Mouse (Mus musculus) urinary bladder, postnatal 4 days (tissue): ENCODE data around the gene Gm21964.

Experiments
- DNase-seq, 2 experiments: peaks; one replicate each; pipeline ENCODE4 v3.0.0; 2021 to 2022; ENCODE audit warnings: low spot score in 2 of 2

Gm21964 gene

GRCm38 (mm10) chr8:110100907-110101306 lies at the start of gene Gm21964:
Gene Gm21964, plus strand, starts transcription at chr8:110101207.
- no peak for DNase-seq

GRCm38 (mm10) chr8:110051208-110051607 lies 49.8 kb upstream of the Gm21964 start:
- no peak for DNase-seq

GRCm38 (mm10) chr8:110058207-110058606 lies 42.8 kb upstream of the Gm21964 start:
- DNase-seq = no peak

GRCm38 (mm10) chr8:110064161-110064560 lies 36.8 kb upstream of the Gm21964 start:
- no peak for DNase-seq

GRCm38 (mm10) chr8:110064606-110065365 lies 36.2 kb upstream of the Gm21964 start:
- DNase-seq = no peak

- no peak for DNase-seq
These were observed 35.3 kb upstream of the Gm21964 start for GRCm38 (mm10) chr8:110065676-110066075.

- no peak for DNase-seq
These were observed 31.3 kb upstream of the Gm21964 start for GRCm38 (mm10) chr8:110069706-110070105.

GRCm38 (mm10) chr8:110071600-110071999 lies 29.4 kb upstream of the Gm21964 start:
- DNase-seq = no peak

GRCm38 (mm10) chr8:110074496-110074895 lies 26.5 kb upstream of the Gm21964 start:
- peak in 1 of 2 experiments; percentile 0 for DNase-seq

GRCm38 (mm10) chr8:110079282-110080221 lies 21.5 kb upstream of the Gm21964 start, which contains the start of gene Zfp612:
Gene Zfp612, plus strand, starts transcription at chr8:110079746.
- DNase-seq = peak in 1 of 2 experiments; percentile 33

GRCm38 (mm10) chr8:110082416-110083105 lies 18.4 kb upstream of the Gm21964 start:
- DNase-seq = no peak

- no peak for DNase-seq
These were observed 9.1 kb upstream of the Gm21964 start for GRCm38 (mm10) chr8:110091869-110092268.

- no peak for DNase-seq
These were observed 669 bp downstream of the Gm21964 start for GRCm38 (mm10) chr8:110101676-110102075.

- no peak for DNase-seq
These were observed 1.6 kb downstream of the Gm21964 start, which contains the start of gene Gm17720 for GRCm38 (mm10) chr8:110102653-110103052. Gene Gm17720, minus strand, starts transcription at chr8:110102753.

- DNase-seq = no peak
These were observed 18.7 kb downstream of the Gm21964 start for GRCm38 (mm10) chr8:110119715-110120114.

- peak; percentile 29 to 80 for DNase-seq
These were observed 29.5 kb downstream of the Gm21964 start for GRCm38 (mm10) chr8:110130537-110130936.

GRCm38 (mm10) chr8:110134236-110134635 lies 33.2 kb downstream of the Gm21964 start:
- DNase-seq = no peak

- no peak for DNase-seq
These were observed 34.5 kb downstream of the Gm21964 start for GRCm38 (mm10) chr8:110135515-110135914.

- DNase-seq = no peak
These were observed 39.1 kb downstream of the Gm21964 start for GRCm38 (mm10) chr8:110140156-110140555.

- DNase-seq = no peak
These were observed 39.8 kb downstream of the Gm21964 start for GRCm38 (mm10) chr8:110140770-110141169.

- no peak for DNase-seq
These were observed 44.5 kb downstream of the Gm21964 start for GRCm38 (mm10) chr8:110145538-110145937.

- DNase-seq = no peak
These were observed 51.9 kb downstream of the Gm21964 start for GRCm38 (mm10) chr8:110152951-110153350.
